Mouse (Mus musculus) limb, embryonic 15.5 days (tissue): ENCODE measurements around the gene Stat5b. TPM values are rescaled to one million over a fixed set of nuclear protein-coding genes. Genes with fewer than 3 reads are reported as not detected.
"Not testable (repeated sequence)": the region's sequence is repeated elsewhere in the genome, so short reads cannot be mapped to it uniquely, and the experiment has no call there.

Source experiments
- ATAC-seq: fragments of 200-750 bp; cut with Nextera tagmentation; 2 replicates; pipeline ENCODE4 v1.8.0; 2017; ENCODE audit warnings: low read depth, moderate TSS enrichment; ENCODE audit not compliant: insufficient number of reproducible peaks, low FRiP score, low TSS enrichment
- H3K27ac ChIP-seq: fragments of 300-500 bp; sonication (generic); 2 replicates; pipeline ENCODE4 v1.5.1; 2015; ENCODE audit warnings: moderate library complexity, mild to moderate bottlenecking, inconsistent platforms
- H3K27me3 ChIP-seq: fragments of 300-500 bp; sonication (generic); 2 replicates; pipeline ENCODE4 v1.6.1; 2015; ENCODE audit warnings: inconsistent platforms
- H3K36me3 ChIP-seq: fragments of 300-500 bp; sonication (generic); 2 replicates; pipeline ENCODE4 v1.6.1; 2015; ENCODE audit warnings: inconsistent platforms
- H3K4me1 ChIP-seq: fragments of 300-500 bp; sonication (generic); 2 replicates; pipeline ENCODE4 v1.6.1; 2015; ENCODE audit warnings: inconsistent platforms
- H3K4me2 ChIP-seq: fragments of 300-500 bp; sonication (generic); 2 replicates; pipeline ENCODE4 v1.6.1; 2015; ENCODE audit warnings: mild to moderate bottlenecking, inconsistent platforms
- H3K4me3 ChIP-seq: fragments of 300-500 bp; sonication (generic); 2 replicates; pipeline ENCODE4 v1.5.1; 2015; ENCODE audit warnings: mild to moderate bottlenecking, inconsistent platforms
- H3K9ac ChIP-seq: fragments of 300-500 bp; sonication (generic); 2 replicates; pipeline ENCODE4 v1.6.1; 2015; ENCODE audit warnings: inconsistent platforms
- H3K9me3 ChIP-seq: fragments of 300-500 bp; sonication (generic); 2 replicates; pipeline ENCODE4 v1.6.1; 2016; ENCODE audit warnings: inconsistent platforms
- WGBS: fragments of 180-500 bp; shearing (Covaris S2); methylation state at CpG from one replicate; pipeline ENCODE4 v1.1.7; 2015; 5-methylcytosine and 5-hydroxymethylcytosine counted together
- polyA plus RNA-seq: library from polyadenylated mRNA; unstranded; fragments of >200 nt; fragmentation: Nextera tagmentation; extraction: Ambion mirVana; gene quantifications from 2 replicates; pipeline ENCODE4 v1.2.1, GENCODE M21; 2015

The Stat5b gene
- polyA plus RNA-seq, 1 experiment from 2014 or later: 23.4 TPM

- WGBS: 69% methylated on average over 8 of the region's 8 CpGs
- no peaks in the 10 kb centered on the region for H3K27me3 ChIP-seq
- no peak for ATAC-seq
- no peak overlapping the region for H3K4me2 ChIP-seq
- no peak overlapping the region for H3K27ac ChIP-seq
- H3K9me3 ChIP-seq: no peaks in the 10 kb centered on the region
- H3K36me3 ChIP-seq: peaks cover 44% of the 10 kb centered on the region
- H3K9ac ChIP-seq: no peak overlapping the region
- H3K4me3 ChIP-seq: no peak overlapping the region
- peaks cover 3% of the 10 kb centered on the region; the same call in 1 of the 2 replicates for H3K4me1 ChIP-seq
These were observed 53.9 kb downstream of the Stat5b start for GRCm38 (mm10) chr11:100796585-100796984.

- 95% methylated on average over 2 of the region's 2 CpGs for WGBS
- Histone ChIP-seq H3K27me3 (no peaks in the 10 kb centered on the region), H3K9me3 (no peaks in the 10 kb centered on the region), H3K4me2 (no peak overlapping the region), H3K4me3 (no peak overlapping the region), H3K27ac (no peak overlapping the region), H3K4me1 (peaks cover 12% of the 10 kb centered on the region), H3K36me3 (peaks cover 41% of the 10 kb centered on the region), H3K9ac (no peak overlapping the region)
- no peak for ATAC-seq
These were observed 55.1 kb downstream of the Stat5b start for GRCm38 (mm10) chr11:100795386-100795785.

- H3K27me3 ChIP-seq: no peaks in the 10 kb centered on the region
- no peaks in the 10 kb centered on the region for H3K9me3 ChIP-seq
- H3K36me3 ChIP-seq: peaks cover 46% of the 10 kb centered on the region
- WGBS: 82% methylated on average over 2 of the region's 2 CpGs
- peaks cover 20% of the 10 kb centered on the region for H3K4me1 ChIP-seq
- H3K4me3 ChIP-seq: no peak overlapping the region
- no peak overlapping the region for H3K4me2 ChIP-seq
- H3K9ac ChIP-seq: no peak overlapping the region
- peak overlapping the region; percentile 80 for H3K27ac ChIP-seq
- ATAC-seq: peak; percentile 74
These were observed 59.0 kb downstream of the Stat5b start for GRCm38 (mm10) chr11:100791457-100792049.

- H3K27ac ChIP-seq: peak overlapping the region; percentile 80
- H3K9ac ChIP-seq, ATAC-seq, H3K4me3 ChIP-seq, H3K4me2 ChIP-seq, H3K27me3 ChIP-seq, H3K9me3 ChIP-seq: not testable (repeated sequence)
- H3K36me3 ChIP-seq: peaks cover 47% of the 10 kb centered on the region
- WGBS: 65% methylated on average over 9 of the region's 9 CpGs
- H3K4me1 ChIP-seq: peaks cover 20% of the 10 kb centered on the region
These were observed 59.9 kb downstream of the Stat5b start for GRCm38 (mm10) chr11:100790644-100791043.

- Histone ChIP-seq H3K9me3 (no peaks in the 10 kb centered on the region), H3K4me1 (peaks cover 20% of the 10 kb centered on the region), H3K4me3 (no peak overlapping the region), H3K27ac (peak overlapping the region; percentile 54), H3K36me3 (peaks cover 44% of the 10 kb centered on the region), H3K4me2 (no peak overlapping the region), H3K27me3 (no peaks in the 10 kb centered on the region), H3K9ac (no peak overlapping the region)
- 66% methylated on average over 3 of the region's 3 CpGs for WGBS
- ATAC-seq: no peak
These were observed 60.8 kb downstream of the Stat5b start for GRCm38 (mm10) chr11:100789702-100790101.

- WGBS: 91% methylated on average over 2 of the region's 2 CpGs
- no peaks in the 10 kb centered on the region for H3K9me3 ChIP-seq
- H3K4me3 ChIP-seq: no peak overlapping the region
- H3K27me3 ChIP-seq: no peaks in the 10 kb centered on the region
- ATAC-seq: no peak
- no peak overlapping the region for H3K9ac ChIP-seq
- no peak overlapping the region for H3K27ac ChIP-seq
- H3K36me3 ChIP-seq: peaks cover 73% of the 10 kb centered on the region
- H3K4me1 ChIP-seq: peaks cover 12% of the 10 kb centered on the region
- H3K4me2 ChIP-seq: no peak overlapping the region
These were observed 64.8 kb downstream of the Stat5b start for GRCm38 (mm10) chr11:100785774-100786173.

GRCm38 (mm10) chr11:100784286-100784685 lies 66.2 kb downstream of the Stat5b start:
- 81% methylated on average over 8 of the region's 8 CpGs for WGBS
- Histone ChIP-seq H3K27me3 (no peaks in the 10 kb centered on the region), H3K36me3 (peaks cover 70% of the 10 kb centered on the region)

GRCm38 (mm10) chr11:100782568-100782967 lies 68.0 kb downstream of the Stat5b start:
- Histone ChIP-seq H3K4me1 (no peaks in the 10 kb centered on the region), H3K4me2 (no peak overlapping the region), H3K4me3 (no peak overlapping the region), H3K9me3 (no peaks in the 10 kb centered on the region), H3K9ac (no peak overlapping the region), H3K27ac (no peak overlapping the region), H3K27me3 (no peaks in the 10 kb centered on the region), H3K36me3 (peaks cover 65% of the 10 kb centered on the region)
- no peak for ATAC-seq
- 89% methylated on average over 13 of the region's 13 CpGs for WGBS

More at GRCm38 (mm10) chr11:100784286-100784685, 66.2 kb downstream of the Stat5b start:
- Histone ChIP-seq H3K4me3 (no peak overlapping the region), H3K4me1 (peaks cover under 1% of the 10 kb centered on the region; the same call in 1 of the 2 replicates), H3K9ac (no peak overlapping the region), H3K4me2 (no peak overlapping the region), H3K9me3 (no peaks in the 10 kb centered on the region), H3K27ac (no peak overlapping the region)
- ATAC-seq: no peak

GRCm38 (mm10) chr11:100781763-100782475 lies 68.6 kb downstream of the Stat5b start:
- H3K36me3 ChIP-seq: peaks cover 61% of the 10 kb centered on the region
- H3K4me1 ChIP-seq: no peaks in the 10 kb centered on the region
- H3K27me3 ChIP-seq: no peaks in the 10 kb centered on the region
- H3K4me2 ChIP-seq: no peak overlapping the region
- H3K9me3 ChIP-seq: no peaks in the 10 kb centered on the region
- no peak for ATAC-seq
- H3K9ac ChIP-seq: no peak overlapping the region
- H3K4me3 ChIP-seq: no peak overlapping the region
- H3K27ac ChIP-seq: no peak overlapping the region
- 87% methylated on average over 15 of the region's 15 CpGs for WGBS

GRCm38 (mm10) chr11:100780247-100780646 lies 70.3 kb downstream of the Stat5b start:
- Histone ChIP-seq H3K36me3 (peaks cover 52% of the 10 kb centered on the region), H3K27me3 (no peaks in the 10 kb centered on the region), H3K4me1 (no peaks in the 10 kb centered on the region), H3K4me3 (no peak overlapping the region), H3K9ac (no peak overlapping the region), H3K27ac (no peak overlapping the region), H3K4me2 (no peak overlapping the region), H3K9me3 (no peaks in the 10 kb centered on the region)
- ATAC-seq: no peak
- 75% methylated on average over 8 of the region's 8 CpGs for WGBS

GRCm38 (mm10) chr11:100778069-100778468 lies 72.5 kb downstream of the Stat5b start:
- WGBS: 69% methylated on average over 3 of the region's 3 CpGs
- H3K4me3 ChIP-seq: no peak overlapping the region
- H3K27ac ChIP-seq: no peak overlapping the region
- H3K9ac ChIP-seq: no peak overlapping the region
- H3K9me3 ChIP-seq: no peaks in the 10 kb centered on the region
- peaks cover 38% of the 10 kb centered on the region for H3K36me3 ChIP-seq
- H3K27me3 ChIP-seq: no peaks in the 10 kb centered on the region
- no peak for ATAC-seq
- no peaks in the 10 kb centered on the region for H3K4me1 ChIP-seq
- H3K4me2 ChIP-seq: no peak overlapping the region

GRCm38 (mm10) chr11:100775921-100776320 lies 74.6 kb downstream of the Stat5b start:
- Histone ChIP-seq H3K9ac (no peak overlapping the region), H3K27ac (no peak overlapping the region), H3K9me3 (no peaks in the 10 kb centered on the region), H3K36me3 (peaks cover 17% of the 10 kb centered on the region), H3K4me2 (no peak overlapping the region), H3K4me3 (no peak overlapping the region), H3K27me3 (no peaks in the 10 kb centered on the region), H3K4me1 (no peaks in the 10 kb centered on the region)
- WGBS: 82% methylated on average over 10 of the region's 10 CpGs
- ATAC-seq: no peak
